10 mouse cellular contexts compared by ENCODE assay signal in the genomic region with DNA sequence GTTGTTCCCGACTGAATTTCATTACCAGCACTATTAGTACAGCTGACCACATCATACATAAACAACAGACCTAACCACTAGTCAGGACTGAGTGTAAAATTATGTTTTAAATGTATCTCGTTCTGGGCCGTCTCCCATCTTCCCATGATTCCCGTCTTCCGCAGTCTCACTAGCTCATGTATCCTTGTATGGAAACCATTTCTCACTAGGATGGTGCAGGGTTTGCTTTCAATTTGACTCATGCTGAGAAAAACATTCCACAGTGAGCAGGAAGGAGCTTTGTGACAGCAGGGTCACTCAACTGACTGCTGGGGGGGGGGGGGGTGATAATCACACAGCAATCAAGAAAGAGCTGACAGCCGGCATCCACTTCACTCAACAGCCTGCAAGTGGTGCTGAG. TPM values are rescaled to one million over a fixed set of nuclear protein-coding genes. Genes with fewer than 3 reads are reported as not detected.
DNase-seq lines count a peak whose midpoint lies in the region; ATAC-seq and TF ChIP-seq lines count a peak whose summit lies in the region.
"Had no signal": no experiment of that assay in that cellular context is flagged by ENCODE, and none has a peak within 500 bp of the region (broad histone marks: within the 10 kb centered on the region; RNA-seq: fewer than 3 reads in every experiment).

No protein-coding gene starts in this region.

- no peaks in the 10 kb centered on the region for H3K36me3 ChIP-seq in kidney, postnatal 0 days (ENCODE audit: insufficient read depth, low read length)
- H3K36me3 ChIP-seq in forebrain, embryonic 15.5 days = peaks cover 5% of the 10 kb centered on the region; the same call in 1 of the 2 replicates
- peaks cover 11% of the 10 kb centered on the region for H3K36me3 ChIP-seq in midbrain, embryonic 16.5 days (ENCODE audit: control insufficient read depth, insufficient read depth, low read length)

- DNase-seq in kidney, postnatal 0 days (ENCODE audit: low spot score) = peak; percentile 48
- DNase-seq in kidney, postnatal 25 days = no peak
- peak; percentile 34 for DNase-seq in embryo, embryonic 10.5 days (ENCODE audit: low spot score)
- DNase-seq in frontal cortex, postnatal 36 days (ENCODE audit: low spot score in 2 of 2) = no peak
- no peak for DNase-seq in left cerebral cortex, adult 11 months (ENCODE audit: low spot score)
- DNase-seq in gastrocnemius, adult 2 months = no peak
- DNase-seq: adrenal gland, postnatal 36 days had no signal

- TF ChIP-seq CTCF in kidney, postnatal 0 days (IDR thresholded peaks at IDR 0.05; ENCODE audit: low read depth) = no peak
- TF ChIP-seq CTCF in gastrocnemius, adult 2 months (IDR thresholded peaks at IDR 0.05) = no peak

- ATAC-seq in kidney, postnatal 0 days (replicated peaks; ENCODE audit: low FRiP score, low read depth) = no peak
- no peak for ATAC-seq in forebrain, embryonic 15.5 days (replicated peaks)
- 0 out of 2 replicates have a peak, but pooled peaks have one; percentile 22 for ATAC-seq in midbrain, embryonic 16.5 days

- no peak overlapping the region for H3K4me3 ChIP-seq in kidney, postnatal 0 days (replicated peaks; ENCODE audit: low read depth, low read length)
- H3K4me3 ChIP-seq in forebrain, embryonic 15.5 days = no peak overlapping the region
- no peak overlapping the region for H3K4me3 ChIP-seq in midbrain, embryonic 16.5 days (ENCODE audit: low read depth, low read length)
- H3K4me3 ChIP-seq in gastrocnemius, adult 2 months = no peak overlapping the region
- H3K4me3 ChIP-seq: midbrain, embryonic 12.5 days had no signal

- WGBS in kidney, postnatal 0 days = 42% methylated on average over 6 of the region's 6 CpGs
- 54% methylated on average over 5 of the region's 6 CpGs for WGBS in forebrain, embryonic 15.5 days
- WGBS in midbrain, embryonic 16.5 days = 48% methylated on average over 6 of the region's 6 CpGs

- H3K4me2 ChIP-seq in kidney, postnatal 0 days (ENCODE audit: low read length) = no peak overlapping the region
- H3K4me2 ChIP-seq in forebrain, embryonic 15.5 days (replicated peaks) = no peak overlapping the region
- no peak overlapping the region for H3K4me2 ChIP-seq in midbrain, embryonic 16.5 days (ENCODE audit: low read length)
- H3K4me2 ChIP-seq: midbrain, embryonic 12.5 days had no signal

- H3K4me1 ChIP-seq in kidney, postnatal 0 days (replicated peaks; ENCODE audit: insufficient read depth, low read length) = peaks cover 26% of the 10 kb centered on the region
- H3K4me1 ChIP-seq in forebrain, embryonic 15.5 days = peaks cover 13% of the 10 kb centered on the region
- peaks cover 6% of the 10 kb centered on the region; the same call in 1 of the 2 replicates for H3K4me1 ChIP-seq in midbrain, embryonic 16.5 days (ENCODE audit: control insufficient read depth, insufficient read depth, low read length)

- no peak overlapping the region for H3K9ac ChIP-seq in kidney, postnatal 0 days (ENCODE audit: low read depth, low read length)
- H3K9ac ChIP-seq in forebrain, embryonic 15.5 days (replicated peaks) = no peak overlapping the region
- H3K9ac ChIP-seq in midbrain, embryonic 16.5 days (ENCODE audit: low read depth, low read length) = no peak overlapping the region
- H3K9ac ChIP-seq: midbrain, embryonic 12.5 days had no signal

- no peaks in the 10 kb centered on the region for H3K9me3 ChIP-seq in kidney, postnatal 0 days (replicated peaks; ENCODE audit: low read length)
- H3K9me3 ChIP-seq in forebrain, embryonic 15.5 days = no peaks in the 10 kb centered on the region
- H3K9me3 ChIP-seq in midbrain, embryonic 16.5 days (replicated peaks; ENCODE audit: control insufficient read depth, low read length, poor library complexity, severe bottlenecking) = no peaks in the 10 kb centered on the region
- H3K9me3 ChIP-seq: midbrain, embryonic 12.5 days had no signal

- no peaks in the 10 kb centered on the region for H3K27me3 ChIP-seq in kidney, postnatal 0 days (ENCODE audit: insufficient read depth, low read length)
- H3K27me3 ChIP-seq in forebrain, embryonic 15.5 days = no peaks in the 10 kb centered on the region
- H3K27me3 ChIP-seq in midbrain, embryonic 16.5 days (ENCODE audit: control insufficient read depth, insufficient read depth, low read depth, low read length) = no peaks in the 10 kb centered on the region
- H3K27me3 ChIP-seq: midbrain, embryonic 12.5 days had no signal

- peak overlapping the region; percentile 71; the same call in 1 of the 2 replicates for H3K27ac ChIP-seq in kidney, postnatal 0 days
- H3K27ac ChIP-seq in forebrain, embryonic 15.5 days (replicated peaks) = peak overlapping the region; percentile 40; the same call in 1 of the 2 replicates
- H3K27ac ChIP-seq in midbrain, embryonic 16.5 days (ENCODE audit: low read length) = no peak overlapping the region
- no peak overlapping the region for H3K27ac ChIP-seq in gastrocnemius, adult 2 months

- intact Hi-C loops in gastrocnemius, adult 2 months (cut with DNase I) = no loop called here

RNA-seq across cellular contexts. Expression of a gene that starts 25.3 kb away (rescaled TPM):
- polyA plus RNA-seq in kidney, postnatal 0 days (2015; fragmentation: Nextera tagmentation; extraction: Ambion mirVana) = 79.5 and 81.3 TPM in 2 replicates
- 62.8 and 63.4 TPM in 2 replicates for polyA plus RNA-seq in forebrain, embryonic 15.5 days (2015; fragmentation: Nextera tagmentation; extraction: Ambion mirVana)
- polyA plus RNA-seq in midbrain, embryonic 16.5 days (2015; fragmentation: Nextera tagmentation; extraction: Ambion mirVana) = 59.6 and 60.2 TPM in 2 replicates
- 10 to 100 TPM; 74.0 to 94.1 TPM for total RNA-seq in gastrocnemius, adult 2 months (2021)

Comparison
In these comparisons a context has a peak if more than half of its experiments do, and no peak if none do; other contexts are left out.
1. DNase-seq: peak in kidney, postnatal 0 days (single experiment) and embryo, embryonic 10.5 days (single experiment); none in kidney, postnatal 25 days (0 of 2), frontal cortex, postnatal 36 days (0 of 2), left cerebral cortex, adult 11 months (single experiment) and gastrocnemius, adult 2 months (single experiment).
2. H3K27ac ChIP-seq: peak in kidney, postnatal 0 days (single experiment) and forebrain, embryonic 15.5 days (single experiment); none in midbrain, embryonic 16.5 days (single experiment) and gastrocnemius, adult 2 months (single experiment).